Mouse (Mus musculus) heart, adult 2 months (tissue): Measurements from ENCODE around the gene Tulp2. TPM values are rescaled to one million over a fixed set of nuclear protein-coding genes. Genes with fewer than 3 reads are reported as not detected.

Experiments
- DNase-seq, 2 experiments: peaks; one replicate each; pipeline ENCODE4 v3.0.0; 2021
- H3K27ac ChIP-seq: fragments of 200-600 bp; 2 replicates; pipeline ENCODE4 v1.8.1; 2022
- H3K27me3 ChIP-seq: fragments of 200-500 bp; 2 replicates; pipeline ENCODE4 v1.6.1; 2012; ENCODE audit warnings: mild to moderate bottlenecking, low read length, inconsistent platforms, mixed read lengths; ENCODE audit not compliant: control insufficient read depth, insufficient read depth
- H3K36me3 ChIP-seq: fragments of 200-500 bp; 2 replicates; pipeline ENCODE4 v1.6.1; 2012; ENCODE audit warnings: low read length, inconsistent platforms; ENCODE audit not compliant: control insufficient read depth, insufficient read depth
- H3K4me1 ChIP-seq: fragments of 200-500 bp; 2 replicates; pipeline ENCODE4 v1.6.1; 2011; ENCODE audit warnings: low read length; ENCODE audit not compliant: control insufficient read depth, insufficient read depth
- H3K4me3 ChIP-seq: fragments of 200-600 bp; 2 replicates; pipeline ENCODE4 v1.8.1; 2022
- H3K79me2 ChIP-seq: fragments of 200-500 bp; replicated peaks from 2 replicates; pipeline ENCODE4 v1.6.1; 2012; ENCODE audit warnings: mild to moderate bottlenecking, inconsistent platforms, low read length, moderate library complexity, mixed read lengths; ENCODE audit not compliant: control insufficient read depth, insufficient read depth
- H3K9ac ChIP-seq: fragments of 200-500 bp; 2 replicates; pipeline ENCODE4 v1.6.1; 2012; ENCODE audit warnings: low read depth, mild to moderate bottlenecking, control low read depth, inconsistent platforms, low read length, mixed read lengths
- CTCF ChIP-seq: fragments of 200-600 bp; IDR thresholded peaks from 2 replicates; pipeline ENCODE4 v1.8.1; 2022; ENCODE audit warnings: antibody characterized with exemption, mild to moderate bottlenecking, moderate library complexity
- EP300 ChIP-seq: fragments of 200-500 bp; IDR thresholded peaks from 2 replicates; pipeline ENCODE4 v1.6.1; 2011; ENCODE audit warnings: low read depth, low read length, control low read depth; ENCODE audit not compliant: insufficient read depth
- POLR2A ChIP-seq: fragments of 200-500 bp; IDR thresholded peaks from 2 replicates; pipeline ENCODE4 v1.6.1; 2011; ENCODE audit warnings: mild to moderate bottlenecking, low read depth, low read length, control low read depth; ENCODE audit not compliant: insufficient read depth
- WGBS: fragments of 180-500 bp; shearing (Covaris S2); methylation state at CpG from one replicate; pipeline ENCODE4 v1.1.7; 2018; 5-methylcytosine and 5-hydroxymethylcytosine counted together
- intact Hi-C: fragments of 180-260 bp; cut with DNase I; formaldehyde crosslinking; loops from one replicate; pipeline ENCODE4 v1.15.1; 2025
- polyA plus RNA-seq: library from polyadenylated mRNA; depleted of rRNA; stranded (reverse); fragments of >200 nt; gene quantifications from 2 replicates; pipeline ENCODE4 v1.2.3, GENCODE M21; 2012
- total RNA-seq, 2 experiments: library from RNA; stranded (reverse); gene quantifications; 2 replicates each; pipeline ENCODE4 v1.2.3; 2021

The Tulp2 gene
- total and polyA plus RNA-seq, 3 experiments = 0.27 TPM; not detected in 2

DNA sequence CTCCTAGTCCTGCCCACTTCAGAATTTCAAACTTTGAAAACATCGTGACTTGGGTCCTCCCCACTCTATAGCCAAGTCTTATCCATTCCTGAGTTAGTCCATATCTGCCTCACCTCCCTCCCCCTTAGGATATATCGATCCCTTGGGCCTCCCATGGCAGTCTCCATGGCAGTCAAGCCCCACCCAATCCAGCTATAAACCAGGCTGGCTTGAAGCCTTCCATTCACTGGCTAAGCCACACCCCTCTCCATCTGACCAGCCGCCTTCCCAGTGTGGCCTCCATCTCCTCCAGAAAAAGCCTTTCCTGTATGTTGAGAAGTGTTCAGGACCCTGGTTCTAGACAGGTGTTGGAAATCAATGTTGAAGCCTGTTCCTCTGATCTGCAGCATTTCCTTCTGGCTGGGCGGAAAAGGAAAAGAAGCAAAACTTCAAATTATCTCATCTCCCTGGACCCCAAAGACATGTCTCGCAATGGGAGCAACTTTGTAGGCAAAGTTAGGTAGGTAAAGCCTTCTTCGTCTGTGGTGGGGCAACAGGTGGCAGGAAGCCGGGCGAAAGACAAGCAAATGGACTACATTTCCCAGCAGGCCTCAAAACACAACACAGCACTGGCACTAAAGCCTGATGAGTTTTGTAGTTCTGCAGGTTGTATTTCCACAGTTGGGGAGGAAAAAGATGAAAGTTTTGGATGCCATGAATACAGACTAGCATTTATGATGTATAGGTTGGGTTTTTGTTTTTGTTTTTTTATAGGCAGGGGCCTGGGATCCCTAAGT lies 37.9 kb downstream of the Tulp2 start:
- no peak for TF ChIP-seq EP300
- no peak for TF ChIP-seq CTCF
- TF ChIP-seq POLR2A = no peak
- no peak overlapping the region for H3K27ac ChIP-seq
- H3K79me2 ChIP-seq = no peaks in the 10 kb centered on the region
- H3K27me3 ChIP-seq = no peaks in the 10 kb centered on the region
- H3K9ac ChIP-seq = no peak overlapping the region
- 71% methylated on average over 8 of the region's 8 CpGs for WGBS
- peaks cover 9% of the 10 kb centered on the region for H3K36me3 ChIP-seq
- no peak overlapping the region for H3K4me3 ChIP-seq
- DNase-seq = no peak
- intact Hi-C loops = no loop called here
- H3K4me1 ChIP-seq = peaks cover 13% of the 10 kb centered on the region

DNA sequence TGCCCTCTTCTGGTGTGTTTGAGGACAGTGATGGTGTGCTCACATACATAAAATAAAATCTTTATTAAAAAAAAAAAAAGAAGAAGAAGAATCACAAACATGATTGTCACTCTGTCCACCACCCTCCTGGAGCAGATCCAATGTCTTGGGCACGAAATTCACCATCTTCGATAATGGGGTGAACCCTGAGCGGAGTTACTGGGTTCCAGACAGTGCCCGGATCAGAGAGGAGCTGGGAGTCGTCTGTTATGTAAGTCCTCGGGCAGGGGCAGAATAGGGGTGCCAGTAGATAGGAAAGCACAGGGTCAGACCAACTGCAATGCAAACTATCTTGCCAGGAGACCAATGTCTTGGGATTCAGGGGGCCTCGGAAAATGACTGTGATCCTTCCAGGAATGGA lies 38.9 kb downstream of the Tulp2 start:
- Histone ChIP-seq H3K4me3 (no peak overlapping the region), H3K27ac (no peak overlapping the region), H3K27me3 (no peaks in the 10 kb centered on the region), H3K4me1 (peaks cover 13% of the 10 kb centered on the region), H3K9ac (no peak overlapping the region), H3K36me3 (peaks cover 9% of the 10 kb centered on the region), H3K79me2 (no peaks in the 10 kb centered on the region)
- TF ChIP-seq CTCF (0 out of 2 replicates have a peak, but pooled peaks have one; percentile 3), EP300 (no peak)
- intact Hi-C loops = no loop called here
- 94% methylated on average over 7 of the region's 7 CpGs for WGBS
- no peak for DNase-seq

DNA sequence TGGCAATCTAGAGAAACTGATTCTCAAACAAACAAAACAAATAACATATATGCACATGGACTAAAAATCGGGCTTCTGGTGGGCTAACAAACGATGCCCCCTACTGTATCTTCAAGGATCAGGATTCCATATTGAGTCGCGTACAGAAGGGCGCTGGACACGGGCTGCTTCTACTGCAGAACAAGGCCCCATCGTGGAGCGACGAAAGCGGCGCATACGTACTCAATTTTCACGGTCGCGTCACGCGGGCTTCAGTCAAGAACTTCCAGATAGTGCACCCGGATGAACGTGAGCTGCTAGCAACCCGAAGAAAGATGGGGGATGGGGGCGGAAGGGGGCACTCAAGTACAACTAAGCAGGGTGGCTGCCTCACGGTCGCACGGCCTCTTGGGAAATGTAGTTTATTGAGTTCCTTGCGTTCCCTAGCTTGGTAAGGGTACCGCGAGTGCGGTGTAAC lies 40.1 kb downstream of the Tulp2 start:
- H3K36me3 ChIP-seq = peaks cover 9% of the 10 kb centered on the region
- TF ChIP-seq POLR2A (peak; percentile 83), EP300 (peak; percentile 84), CTCF (peak; percentile 58)
- intact Hi-C loops = no loop called here
- H3K9ac ChIP-seq = peak overlapping the region; percentile 82
- 3% methylated on average over 28 of the region's 28 CpGs for WGBS
- no peaks in the 10 kb centered on the region for H3K79me2 ChIP-seq
- peak overlapping the region; percentile 86 for H3K27ac ChIP-seq
- H3K4me1 ChIP-seq = peaks cover 13% of the 10 kb centered on the region
- H3K4me3 ChIP-seq = peak overlapping the region; percentile 63
- DNase-seq = peak; percentile 87 to 91
- no peaks in the 10 kb centered on the region for H3K27me3 ChIP-seq

- H3K9ac ChIP-seq = no peak overlapping the region
- H3K4me1 ChIP-seq = peaks cover 13% of the 10 kb centered on the region
- H3K4me3 ChIP-seq = peak overlapping the region; percentile 63
- intact Hi-C loops = no loop called here
- H3K27me3 ChIP-seq = no peaks in the 10 kb centered on the region
- H3K27ac ChIP-seq = peak overlapping the region; percentile 86
- no peaks in the 10 kb centered on the region for H3K79me2 ChIP-seq
- no peak for DNase-seq
- 55% methylated on average over 16 of the region's 16 CpGs for WGBS
- TF ChIP-seq EP300 (no peak), CTCF (no peak), POLR2A (no peak)
- H3K36me3 ChIP-seq = peaks cover 9% of the 10 kb centered on the region
These were observed 40.6 kb downstream of the Tulp2 start for GRCm38 (mm10) chr7:45522194-45522752.

DNA sequence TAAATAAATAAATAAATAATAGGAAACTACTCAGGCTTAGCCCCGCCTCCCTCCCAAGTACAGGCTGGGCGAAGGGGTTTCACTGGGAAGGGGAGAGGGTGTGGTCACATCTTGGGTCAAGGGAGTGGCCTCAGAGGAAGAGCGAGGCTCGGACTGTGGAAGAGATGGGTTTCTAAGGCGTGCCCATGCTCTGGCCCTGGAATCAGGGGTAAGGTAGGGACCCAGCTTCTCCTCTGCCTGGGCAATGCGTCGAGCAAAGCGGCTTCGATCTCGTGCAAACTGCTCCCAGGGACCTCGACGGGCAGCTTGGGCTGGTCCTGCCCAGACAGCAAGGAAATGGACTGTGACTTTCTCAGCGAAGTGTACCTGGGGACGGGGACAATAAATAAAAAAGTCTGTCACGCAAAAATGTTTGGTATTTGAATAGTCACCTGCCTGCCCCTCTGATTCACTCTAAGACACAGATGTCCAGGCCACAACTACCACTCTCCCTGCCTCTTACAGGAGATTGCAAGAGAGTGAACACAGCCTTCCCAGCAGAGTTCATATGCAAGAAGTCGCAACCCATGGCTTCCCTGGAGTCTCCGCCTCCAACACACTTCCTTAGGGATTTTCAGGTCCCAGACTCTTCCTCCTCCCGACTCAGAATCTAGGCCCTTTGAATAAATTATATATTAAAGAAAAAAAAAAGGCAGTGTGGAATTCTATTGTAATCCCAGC lies 41.4 kb downstream of the Tulp2 start:
- peak in 1 of 2 experiments; percentile 20 for DNase-seq
- H3K4me1 ChIP-seq = peaks cover 13% of the 10 kb centered on the region
- H3K36me3 ChIP-seq = peaks cover 9% of the 10 kb centered on the region
- H3K79me2 ChIP-seq = no peaks in the 10 kb centered on the region
- TF ChIP-seq CTCF (no peak), POLR2A (0 out of 2 replicates have a peak, but pooled peaks have one; percentile 10), EP300 (no peak)
- H3K27ac ChIP-seq = peak overlapping the region; percentile 58
- H3K4me3 ChIP-seq = peak overlapping the region; percentile 49
- H3K9ac ChIP-seq = no peak overlapping the region
- 45% methylated on average over 18 of the region's 18 CpGs for WGBS
- intact Hi-C loops = loop anchor here (1.0 kb wide), 1 partner anchor 46 kb away; no protein-coding TSS in a partner anchor
- H3K27me3 ChIP-seq = no peaks in the 10 kb centered on the region
